Mouse (Mus musculus) bone marrow macrophage, adult 2 months (primary cell): Measurements from ENCODE around the gene R3hdm2.

Source experiments
- CTCF ChIP-seq: IDR thresholded peaks from 2 replicates; pipeline ENCODE4 v1.5.1; 2012; ENCODE audit warnings: low read depth, mild to moderate bottlenecking, low read length, moderate library complexity
- POLR2A ChIP-seq: IDR thresholded peaks from 2 replicates; pipeline ENCODE4 v1.6.1; 2012; ENCODE audit warnings: mild to moderate bottlenecking, low read depth, low read length, borderline replicate concordance

DNA sequence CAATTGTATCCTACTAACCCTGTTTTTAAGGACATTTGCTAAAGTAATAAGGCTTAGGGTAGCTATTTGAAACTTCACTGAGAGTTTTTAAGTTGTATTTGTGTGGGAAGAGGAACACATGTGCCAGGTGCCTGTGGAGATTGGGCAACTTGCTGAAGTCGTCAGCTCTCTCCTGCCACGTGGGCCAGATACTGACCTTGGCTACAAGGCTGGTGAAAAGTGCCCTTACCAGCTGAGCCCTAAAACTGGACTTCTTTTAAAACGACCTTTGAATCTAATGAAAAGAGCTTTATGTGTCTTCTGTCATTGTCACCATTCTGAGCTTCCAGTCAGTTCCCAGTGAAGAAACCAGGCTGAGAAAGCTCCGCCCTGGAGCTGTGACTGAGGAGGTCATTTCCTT, 27.3 kb downstream of the R3hdm2 start:
- TF ChIP-seq POLR2A: no peak
- TF ChIP-seq CTCF: no peak
